Mouse (Mus musculus) erythroblast, embryonic 14.5 days (primary cell): Measurements from ENCODE around the gene Whamm.

ENCODE experiments used
- GATA1 ChIP-seq: IDR thresholded peaks from 2 replicates; pipeline ENCODE4 v1.6.1; 2012; ENCODE audit warnings: low read length, inconsistent platforms, mixed read lengths
- TAL1 ChIP-seq: IDR thresholded peaks from 3 replicates; pipeline ENCODE4 v1.6.1; 2012; ENCODE audit warnings: low read length, inconsistent platforms, mixed read lengths

- TF ChIP-seq GATA1, result no peak
- TF ChIP-seq TAL1, result no peak
Measured at GRCm38 (mm10) chr7:81539565-81539964, 31.5 kb upstream of the Whamm start.
